ENCODE assay signal across 24 mouse cellular contexts in genomic region chr4:30933030-30933987, GRCm38 (mm10).
A peak's percentile ranks its signal among the peaks of the same experiment; 100 is the strongest.
DNase-seq lines count a peak whose midpoint lies in the region; ATAC-seq and TF ChIP-seq lines count a peak whose summit lies in the region.
"Had no signal": no experiment of that assay in that cellular context is flagged by ENCODE, and none has a peak within 500 bp of the region (broad histone marks: within the 10 kb centered on the region; RNA-seq: fewer than 3 reads in every experiment).

No protein-coding gene starts in this region.

- no peaks in the 10 kb centered on the region for H3K4me1 ChIP-seq in embryonic facial prominence, embryonic 14.5 days (ENCODE audit: control insufficient read depth, insufficient read depth, low read length)
- no peaks in the 10 kb centered on the region for H3K4me1 ChIP-seq in embryonic facial prominence, embryonic 10.5 days
- H3K4me1 ChIP-seq in midbrain, embryonic 11.5 days (ENCODE audit: control insufficient read depth, insufficient read depth, low read length), result no peaks in the 10 kb centered on the region
- H3K4me1 ChIP-seq in midbrain, embryonic 15.5 days, result no peaks in the 10 kb centered on the region
- no peaks in the 10 kb centered on the region for H3K4me1 ChIP-seq in embryonic facial prominence, embryonic 15.5 days
- H3K4me1 ChIP-seq in forebrain, embryonic 16.5 days (replicated peaks; ENCODE audit: control insufficient read depth, insufficient read depth, low read length), result peaks cover 12% of the 10 kb centered on the region
- H3K4me1 ChIP-seq in thymus, adult 2 months (replicated peaks; ENCODE audit: control insufficient read depth, insufficient read depth, low read length), result no peaks in the 10 kb centered on the region
- H3K4me1 ChIP-seq: embryonic facial prominence, embryonic 12.5 days; heart, embryonic 12.5 days; hindbrain, embryonic 10.5 days had no signal

- no peak for ATAC-seq in embryonic facial prominence, embryonic 14.5 days (ENCODE audit: low read depth)
- no peak for ATAC-seq in midbrain, embryonic 11.5 days (ENCODE audit: low FRiP score)
- ATAC-seq in midbrain, embryonic 15.5 days (replicated peaks), result no peak
- ATAC-seq in embryonic facial prominence, embryonic 15.5 days (ENCODE audit: insufficient number of reproducible peaks, low FRiP score, low TSS enrichment, low read depth), result peak; percentile 29; the same call in 1 of the 2 replicates
- ATAC-seq in forebrain, embryonic 16.5 days, result peak; percentile 82
- ATAC-seq: activated CD4-positive, CD25-positive, alpha-beta regulatory T cell, adult 4 months; Patski had no signal

- no peaks in the 10 kb centered on the region for H3K36me3 ChIP-seq in embryonic facial prominence, embryonic 14.5 days (ENCODE audit: control insufficient read depth, insufficient read depth, low read length)
- H3K36me3 ChIP-seq in embryonic facial prominence, embryonic 10.5 days (replicated peaks), result no peaks in the 10 kb centered on the region
- H3K36me3 ChIP-seq in midbrain, embryonic 11.5 days (ENCODE audit: control insufficient read depth, insufficient read depth, low read length), result no peaks in the 10 kb centered on the region
- H3K36me3 ChIP-seq in midbrain, embryonic 15.5 days (replicated peaks), result no peaks in the 10 kb centered on the region
- H3K36me3 ChIP-seq in embryonic facial prominence, embryonic 15.5 days, result no peaks in the 10 kb centered on the region
- no peaks in the 10 kb centered on the region for H3K36me3 ChIP-seq in forebrain, embryonic 16.5 days (ENCODE audit: control insufficient read depth, insufficient read depth)
- no peaks in the 10 kb centered on the region for H3K36me3 ChIP-seq in thymus, adult 2 months (ENCODE audit: control insufficient read depth, insufficient read depth, low read length)
- H3K36me3 ChIP-seq: embryonic facial prominence, embryonic 12.5 days; heart, embryonic 12.5 days; hindbrain, embryonic 10.5 days had no signal

- H3K27ac ChIP-seq in embryonic facial prominence, embryonic 14.5 days (replicated peaks; ENCODE audit: low read depth, low read length), result no peak overlapping the region
- H3K27ac ChIP-seq in embryonic facial prominence, embryonic 10.5 days (replicated peaks), result no peak overlapping the region
- no peak overlapping the region for H3K27ac ChIP-seq in midbrain, embryonic 11.5 days (ENCODE audit: low read depth, low read length)
- no peak overlapping the region for H3K27ac ChIP-seq in midbrain, embryonic 15.5 days
- H3K27ac ChIP-seq in embryonic facial prominence, embryonic 15.5 days (replicated peaks), result no peak overlapping the region
- peak overlapping the region; percentile 31 for H3K27ac ChIP-seq in forebrain, embryonic 16.5 days (ENCODE audit: low read length)
- H3K27ac ChIP-seq in thymus, adult 2 months (ENCODE audit: control insufficient read depth, insufficient read depth, low read length), result no peak overlapping the region
- H3K27ac ChIP-seq: embryonic facial prominence, embryonic 12.5 days; heart, adult 2 months; hindbrain, embryonic 10.5 days; hindbrain, embryonic 14.5 days had no signal

- H3K4me2 ChIP-seq in embryonic facial prominence, embryonic 14.5 days (ENCODE audit: low read depth, low read length), result no peak overlapping the region
- H3K4me2 ChIP-seq in midbrain, embryonic 11.5 days, result no peak overlapping the region
- H3K4me2 ChIP-seq in midbrain, embryonic 15.5 days, result no peak overlapping the region
- no peak overlapping the region for H3K4me2 ChIP-seq in embryonic facial prominence, embryonic 15.5 days (replicated peaks)
- no peak overlapping the region for H3K4me2 ChIP-seq in forebrain, embryonic 16.5 days (ENCODE audit: low read length)
- H3K4me2 ChIP-seq: embryonic facial prominence, embryonic 12.5 days; heart, embryonic 12.5 days; hindbrain, embryonic 14.5 days had no signal

- H3K4me3 ChIP-seq in embryonic facial prominence, embryonic 14.5 days (ENCODE audit: low read depth, low read length), result no peak overlapping the region
- no peak overlapping the region for H3K4me3 ChIP-seq in embryonic facial prominence, embryonic 10.5 days
- H3K4me3 ChIP-seq in midbrain, embryonic 11.5 days (ENCODE audit: low read depth, low read length), result no peak overlapping the region
- H3K4me3 ChIP-seq in midbrain, embryonic 15.5 days, result no peak overlapping the region
- no peak overlapping the region for H3K4me3 ChIP-seq in embryonic facial prominence, embryonic 15.5 days (replicated peaks)
- no peak overlapping the region for H3K4me3 ChIP-seq in forebrain, embryonic 16.5 days (replicated peaks; ENCODE audit: low read length)
- H3K4me3 ChIP-seq in thymus, adult 2 months (ENCODE audit: control insufficient read depth, insufficient read depth, low read length), result no peak overlapping the region
- H3K4me3 ChIP-seq: embryonic facial prominence, embryonic 12.5 days; erythroblast, embryonic 14.5 days; heart, adult 2 months; heart, embryonic 12.5 days; hindbrain, embryonic 10.5 days had no signal

- peak; percentile 10 for DNase-seq in embryonic facial prominence, embryonic 14.5 days (ENCODE audit: low spot score)
- DNase-seq in embryonic facial prominence, embryonic 10.5 days (ENCODE audit: low spot score), result no peak
- peak; percentile 23 for DNase-seq in midbrain, embryonic 11.5 days (ENCODE audit: low spot score, missing footprints)
- no peak for DNase-seq in gastrocnemius, postnatal 10 days
- DNase-seq in thymus, adult 2 months, result no peak
- DNase-seq: adrenal gland, postnatal 14 days; B cell, adult 2 months; cerebellum, adult 11 months; cerebellum, adult 8-10 months; cerebellum, postnatal 14 days; embryo, embryonic 11 days; gastrocnemius, postnatal 14 days; heart, adult 2 months; kidney, adult 8-10 months had no signal

- no peaks in the 10 kb centered on the region for H3K9me3 ChIP-seq in embryonic facial prominence, embryonic 14.5 days (ENCODE audit: control insufficient read depth, low read length)
- no peaks in the 10 kb centered on the region for H3K9me3 ChIP-seq in embryonic facial prominence, embryonic 10.5 days
- H3K9me3 ChIP-seq in midbrain, embryonic 11.5 days (ENCODE audit: control insufficient read depth, low read length), result no peaks in the 10 kb centered on the region
- H3K9me3 ChIP-seq in midbrain, embryonic 15.5 days, result no peaks in the 10 kb centered on the region
- no peaks in the 10 kb centered on the region for H3K9me3 ChIP-seq in embryonic facial prominence, embryonic 15.5 days (replicated peaks)
- H3K9me3 ChIP-seq in forebrain, embryonic 16.5 days (ENCODE audit: control insufficient read depth, low read length), result no peaks in the 10 kb centered on the region
- H3K9me3 ChIP-seq: embryonic facial prominence, embryonic 12.5 days; heart, embryonic 12.5 days; hindbrain, embryonic 10.5 days had no signal

- H3K27me3 ChIP-seq in embryonic facial prominence, embryonic 14.5 days (replicated peaks; ENCODE audit: control insufficient read depth, insufficient read depth, low read length), result no peaks in the 10 kb centered on the region
- no peaks in the 10 kb centered on the region for H3K27me3 ChIP-seq in embryonic facial prominence, embryonic 10.5 days (replicated peaks; ENCODE audit: low read depth, poor library complexity, severe bottlenecking)
- no peaks in the 10 kb centered on the region for H3K27me3 ChIP-seq in midbrain, embryonic 11.5 days (ENCODE audit: control insufficient read depth, insufficient read depth, low read length)
- no peaks in the 10 kb centered on the region for H3K27me3 ChIP-seq in midbrain, embryonic 15.5 days (replicated peaks)
- H3K27me3 ChIP-seq in embryonic facial prominence, embryonic 15.5 days, result no peaks in the 10 kb centered on the region
- H3K27me3 ChIP-seq in forebrain, embryonic 16.5 days (replicated peaks; ENCODE audit: control insufficient read depth, insufficient read depth, low read length), result no peaks in the 10 kb centered on the region
- H3K27me3 ChIP-seq in thymus, adult 2 months (ENCODE audit: control insufficient read depth, insufficient read depth, low read length), result no peaks in the 10 kb centered on the region
- H3K27me3 ChIP-seq: embryonic facial prominence, embryonic 12.5 days; heart, embryonic 12.5 days; Patski had no signal

- no peak overlapping the region for H3K9ac ChIP-seq in embryonic facial prominence, embryonic 14.5 days (ENCODE audit: low read depth, low read length)
- no peak overlapping the region for H3K9ac ChIP-seq in midbrain, embryonic 11.5 days (ENCODE audit: low read length)
- no peak overlapping the region for H3K9ac ChIP-seq in midbrain, embryonic 15.5 days
- H3K9ac ChIP-seq in embryonic facial prominence, embryonic 15.5 days, result no peak overlapping the region
- H3K9ac ChIP-seq in forebrain, embryonic 16.5 days (replicated peaks; ENCODE audit: low read depth, low read length), result no peak overlapping the region
- H3K9ac ChIP-seq: embryonic facial prominence, embryonic 12.5 days; heart, embryonic 12.5 days; hindbrain, embryonic 14.5 days had no signal

- no peak for TF ChIP-seq POLR2A in thymus, adult 2 months (IDR thresholded peaks at IDR 0.05; ENCODE audit: control insufficient read depth, extremely low read depth, insufficient read depth, low read length, poor library complexity)

- WGBS in embryonic facial prominence, embryonic 14.5 days, result 66% methylated on average over 5 of the region's 5 CpGs
- 86% methylated on average over 5 of the region's 5 CpGs for WGBS in embryonic facial prominence, embryonic 10.5 days
- 90% methylated on average over 5 of the region's 5 CpGs for WGBS in midbrain, embryonic 11.5 days
- WGBS in midbrain, embryonic 15.5 days, result 74% methylated on average over 5 of the region's 5 CpGs
- 63% methylated on average over 5 of the region's 5 CpGs for WGBS in embryonic facial prominence, embryonic 15.5 days
- WGBS in forebrain, embryonic 16.5 days, result 34% methylated on average over 5 of the region's 5 CpGs
- WGBS in thymus, adult 2 months, result 92% methylated on average over 5 of the region's 5 CpGs

- TF ChIP-seq CTCF in thymus, adult 2 months (IDR thresholded peaks at IDR 0.05; ENCODE audit: borderline replicate concordance, control insufficient read depth, extremely low read depth, insufficient read depth, low read length, poor library complexity), result no peak

Comparison
In these comparisons a context has a peak if more than half of its experiments do, and no peak if none do; other contexts are left out.
1. ATAC-seq: peak in embryonic facial prominence, embryonic 15.5 days (single experiment) and forebrain, embryonic 16.5 days (single experiment); none in embryonic facial prominence, embryonic 14.5 days (single experiment), midbrain, embryonic 11.5 days (single experiment) and midbrain, embryonic 15.5 days (single experiment).
2. DNase-seq: peak in embryonic facial prominence, embryonic 14.5 days (single experiment) and midbrain, embryonic 11.5 days (single experiment); none in embryonic facial prominence, embryonic 10.5 days (single experiment), gastrocnemius, postnatal 10 days (single experiment) and thymus, adult 2 months (single experiment).